In genomic region chr8:124897386-124898250, GRCm38 (mm10) we compare ENCODE assay signal across 8 mouse cellular contexts. TPM values are rescaled to one million over a fixed set of nuclear protein-coding genes. Genes with fewer than 3 reads are reported as not detected.
DNase-seq lines count a peak whose midpoint lies in the region; ATAC-seq and TF ChIP-seq lines count a peak whose summit lies in the region.

Gene Exoc8 (minus strand): TSS chr8:124897705.
Gene Sprtn (plus strand): TSS chr8:124897886.

- H3K9ac ChIP-seq in ES-Bruce4 (ENCODE audit: low read depth, poor library complexity, severe bottlenecking): peak within 1 kb of the TSS; percentile 76
- H3K9ac ChIP-seq in forebrain, embryonic 13.5 days: peak within 1 kb of the TSS; percentile 89
- H3K9ac ChIP-seq in liver, postnatal 0 days (replicated peaks): peak within 1 kb of the TSS; percentile 90
- peak within 1 kb of the TSS; percentile 80 for H3K9ac ChIP-seq in neural tube, embryonic 14.5 days (replicated peaks; ENCODE audit: low read depth, low read length)

- H3K4me2 ChIP-seq in forebrain, embryonic 13.5 days: peak within 1 kb of the TSS; percentile 99
- H3K4me2 ChIP-seq in liver, postnatal 0 days (ENCODE audit: low read depth, low read length): peak within 1 kb of the TSS; percentile 100
- peak within 1 kb of the TSS; percentile 95 for H3K4me2 ChIP-seq in neural tube, embryonic 14.5 days (ENCODE audit: low read depth, low read length)

- peak; percentile 29 for TF ChIP-seq POLR2A in ES-Bruce4 (IDR thresholded peaks at IDR 0.05; ENCODE audit: insufficient read depth, low read length)

- intact Hi-C loops in heart, postnatal 10 days (cut with DNase I): loop anchor here (2.0 to 5.0 kb wide), 3 partner anchors 51 to 137 kb away; partner anchors contain the start of genes Egln1 and Tsnax

- TF ChIP-seq CTCF in ES-Bruce4 (IDR thresholded peaks at IDR 0.05; ENCODE audit: low read depth, low read length): no peak
- TF ChIP-seq CTCF in liver, postnatal 0 days (IDR thresholded peaks at IDR 0.05; ENCODE audit: low read depth): no peak

- peak; percentile 83 for ATAC-seq in cerebellum, adult (ENCODE audit: insufficient number of reproducible peaks, low FRiP score, low TSS enrichment)
- ATAC-seq in forebrain, embryonic 13.5 days: peak; percentile 92
- peak; percentile 88 for ATAC-seq in liver, postnatal 0 days
- peak; percentile 92 for ATAC-seq in neural tube, embryonic 14.5 days (ENCODE audit: low read depth)

- H3K4me1 ChIP-seq in ES-Bruce4 (ENCODE audit: control insufficient read depth, insufficient read depth, low read length): no peaks in the 10 kb centered on the region
- peaks cover 28% of the 10 kb centered on the region for H3K4me1 ChIP-seq in forebrain, embryonic 13.5 days
- H3K4me1 ChIP-seq in liver, postnatal 0 days (ENCODE audit: insufficient read depth): peaks cover 26% of the 10 kb centered on the region
- H3K4me1 ChIP-seq in neural tube, embryonic 14.5 days (ENCODE audit: control insufficient read depth, insufficient read depth, low read length): peaks cover 24% of the 10 kb centered on the region

- TF ChIP-seq EP300 in ES-Bruce4 (IDR thresholded peaks at IDR 0.05; ENCODE audit: insufficient read depth, low read depth, low read length): no peak
- no peak for TF ChIP-seq EP300 in liver, postnatal 0 days (IDR thresholded peaks at IDR 0.05; ENCODE audit: low read depth)

- no peaks in the 10 kb centered on the region for H3K9me3 ChIP-seq in ES-Bruce4 (replicated peaks; ENCODE audit: control insufficient read depth, insufficient read depth, low read length, poor library complexity, severe bottlenecking)
- no peaks in the 10 kb centered on the region for H3K9me3 ChIP-seq in forebrain, embryonic 13.5 days (replicated peaks)
- H3K9me3 ChIP-seq in liver, postnatal 0 days (ENCODE audit: low read length): no peaks in the 10 kb centered on the region
- no peaks in the 10 kb centered on the region for H3K9me3 ChIP-seq in neural tube, embryonic 14.5 days (ENCODE audit: control insufficient read depth, low read length)

- WGBS in forebrain, embryonic 13.5 days: under 1% methylated on average over 113 of the region's 114 CpGs
- WGBS in large intestine, adult 2 months: under 1% methylated on average over 114 of the region's 114 CpGs
- WGBS in liver, postnatal 0 days (ENCODE audit: insufficient replicate concordance): under 1% methylated on average over 107 of the region's 114 CpGs
- WGBS in neural tube, embryonic 14.5 days: under 1% methylated on average over 108 of the region's 114 CpGs

- peak; percentile 99 for DNase-seq in heart, postnatal 10 days
- DNase-seq in large intestine, adult 2 months (ENCODE audit: low read depth, low spot score): peak; percentile 69
- DNase-seq in liver, postnatal 0 days: peak; percentile 99
- DNase-seq in testis, postnatal 10 days (ENCODE audit: low spot score): peak; percentile 98

- H3K36me3 ChIP-seq in ES-Bruce4 (ENCODE audit: control insufficient read depth, insufficient read depth, low read length, poor library complexity, severe bottlenecking): peaks cover 28% of the 10 kb centered on the region
- H3K36me3 ChIP-seq in forebrain, embryonic 13.5 days (ENCODE audit: poor library complexity, severe bottlenecking): peaks cover 56% of the 10 kb centered on the region
- H3K36me3 ChIP-seq in liver, postnatal 0 days (replicated peaks; ENCODE audit: insufficient read depth, low read length): peaks cover 47% of the 10 kb centered on the region
- H3K36me3 ChIP-seq in neural tube, embryonic 14.5 days (ENCODE audit: control insufficient read depth, insufficient read depth, low read length): peaks cover 26% of the 10 kb centered on the region

- H3K27ac ChIP-seq in ES-Bruce4 (ENCODE audit: insufficient read depth, low read length): no peak within 1 kb of the TSS
- H3K27ac ChIP-seq in forebrain, embryonic 13.5 days: peak within 1 kb of the TSS; percentile 70
- peak within 1 kb of the TSS; percentile 89 for H3K27ac ChIP-seq in liver, postnatal 0 days (ENCODE audit: low read depth)
- H3K27ac ChIP-seq in neural tube, embryonic 14.5 days (ENCODE audit: low read depth, low read length): peak within 1 kb of the TSS; percentile 73

- H3K27me3 ChIP-seq in ES-Bruce4 (ENCODE audit: control insufficient read depth, insufficient read depth, low read length, poor library complexity, severe bottlenecking): no peaks in the 10 kb centered on the region
- H3K27me3 ChIP-seq in forebrain, embryonic 13.5 days: no peaks in the 10 kb centered on the region
- no peaks in the 10 kb centered on the region for H3K27me3 ChIP-seq in liver, postnatal 0 days (ENCODE audit: insufficient read depth, low read length)
- H3K27me3 ChIP-seq in neural tube, embryonic 14.5 days (ENCODE audit: control insufficient read depth, insufficient read depth, low read length): no peaks in the 10 kb centered on the region

- H3K4me3 ChIP-seq in ES-Bruce4 (ENCODE audit: low read depth, low read length): peak within 1 kb of the TSS; percentile 77
- H3K4me3 ChIP-seq in forebrain, embryonic 13.5 days: peak within 1 kb of the TSS; percentile 98
- H3K4me3 ChIP-seq in liver, postnatal 0 days (ENCODE audit: low read depth, low read length): peak within 1 kb of the TSS; percentile 95
- H3K4me3 ChIP-seq in neural tube, embryonic 14.5 days (ENCODE audit: low read depth, low read length): peak within 1 kb of the TSS; percentile 91

RNA-seq across cellular contexts. Expression of gene Exoc8, which starts in this region (rescaled TPM):
- 10.1 and 10.9 TPM in 2 replicates for polyA plus RNA-seq in ES-Bruce4 (2011; ENCODE audit: insufficient read depth, insufficient read length, low read depth, missing spikeins)
- 10.3 and 11.1 TPM in 2 replicates for polyA plus RNA-seq in forebrain, embryonic 13.5 days (2015; fragmentation: Nextera tagmentation; extraction: Ambion mirVana)
- 10 to 100 TPM; 19.5 to 20.5 TPM for total RNA-seq in heart, postnatal 10 days (2021)
- 6.2 and 8.4 TPM in 2 replicates for polyA plus RNA-seq in large intestine, adult 2 months (2012; rRNA removed)
- 2.7 and 2.8 TPM in 2 replicates for polyA plus RNA-seq in liver, postnatal 0 days (2015; fragmentation: Nextera tagmentation; extraction: Ambion mirVana)
- 11.7 and 12.8 TPM in 2 replicates for polyA plus RNA-seq in neural tube, embryonic 14.5 days (2014; fragmentation: Nextera tagmentation; extraction: Ambion mirVana)

RNA-seq across cellular contexts. Expression of gene Sprtn, which starts in this region (rescaled TPM):
- polyA plus RNA-seq in ES-Bruce4 (2011; ENCODE audit: insufficient read depth, insufficient read length, low read depth, missing spikeins): 14.3 and 16.0 TPM in 2 replicates
- 9.6 and 9.8 TPM in 2 replicates for polyA plus RNA-seq in forebrain, embryonic 13.5 days (2015; fragmentation: Nextera tagmentation; extraction: Ambion mirVana)
- total RNA-seq in heart, postnatal 10 days (2021): 10 to 100 TPM; 16.0 to 18.9 TPM
- 7.7 and 11.1 TPM in 2 replicates for polyA plus RNA-seq in large intestine, adult 2 months (2012; rRNA removed)
- polyA plus RNA-seq in liver, postnatal 0 days (2015; fragmentation: Nextera tagmentation; extraction: Ambion mirVana): 3.7 and 4.0 TPM in 2 replicates
- 6.7 and 8.1 TPM in 2 replicates for polyA plus RNA-seq in neural tube, embryonic 14.5 days (2014; fragmentation: Nextera tagmentation; extraction: Ambion mirVana)
